Mouse (Mus musculus) limb, embryonic 14.5 days (tissue): ENCODE data around the gene Zg16. TPM values are rescaled to one million over a fixed set of nuclear protein-coding genes. Genes with fewer than 3 reads are reported as not detected.

Experiments used
- ATAC-seq: fragments of 200-750 bp; cut with Nextera tagmentation; 2 replicates; pipeline ENCODE4 v1.8.0; 2017; ENCODE audit warnings: low read depth, moderate number of reproducible peaks, moderate TSS enrichment; ENCODE audit not compliant: low FRiP score
- DNase-seq: peaks from one replicate; pipeline ENCODE4 v3.0.0-alpha.2; 2015; ENCODE audit warnings: low spot score
- H3K27ac ChIP-seq: fragments of 300-500 bp; sonication (generic); replicated peaks from 2 replicates; pipeline ENCODE4 v1.5.1; 2014; ENCODE audit warnings: low read depth, mild to moderate bottlenecking, low read length, moderate library complexity, mixed read lengths
- H3K27me3 ChIP-seq: fragments of 300-500 bp; sonication (generic); 2 replicates; pipeline ENCODE4 v1.6.1; 2014; ENCODE audit warnings: low read length, mixed read lengths; ENCODE audit not compliant: control insufficient read depth, insufficient read depth
- H3K36me3 ChIP-seq: fragments of 300-500 bp; sonication (generic); 2 replicates; pipeline ENCODE4 v1.6.1; 2014; ENCODE audit warnings: mild to moderate bottlenecking, low read length, moderate library complexity, mixed read lengths; ENCODE audit not compliant: control insufficient read depth, insufficient read depth
- H3K4me1 ChIP-seq: fragments of 300-500 bp; sonication (generic); 2 replicates; pipeline ENCODE4 v1.6.1; 2014; ENCODE audit warnings: antibody characterized with exemption, low read length, mixed read lengths; ENCODE audit not compliant: control insufficient read depth, insufficient read depth
- H3K4me2 ChIP-seq: fragments of 300-500 bp; sonication (generic); replicated peaks from 2 replicates; pipeline ENCODE4 v1.6.1; 2014; ENCODE audit warnings: low read depth, mild to moderate bottlenecking, low read length, moderate library complexity; ENCODE audit not compliant: severe bottlenecking
- H3K4me3 ChIP-seq: fragments of 300-500 bp; sonication (generic); replicated peaks from 2 replicates; pipeline ENCODE4 v1.5.1; 2014; ENCODE audit warnings: low read length
- H3K9ac ChIP-seq: fragments of 300-500 bp; sonication (generic); 2 replicates; pipeline ENCODE4 v1.6.1; 2014; ENCODE audit warnings: mild to moderate bottlenecking, low read depth, low read length, moderate library complexity; ENCODE audit not compliant: severe bottlenecking
- H3K9me3 ChIP-seq: fragments of 300-500 bp; sonication (generic); 2 replicates; pipeline ENCODE4 v1.6.1; 2016; ENCODE audit warnings: low read length; ENCODE audit not compliant: control insufficient read depth
- POLR2A ChIP-seq: fragments of 200-500 bp; IDR thresholded peaks from 2 replicates; pipeline ENCODE4 v1.8.0; 2012; ENCODE audit warnings: inconsistent platforms, mild to moderate bottlenecking, moderate library complexity, borderline replicate concordance; ENCODE audit not compliant: insufficient read depth, insufficient read length; ENCODE audit errors: extremely low read depth
- WGBS: fragments of 180-500 bp; shearing (Covaris S2); extraction: QIAGEN DNeasy Blood & Tissue Kit; methylation state at CpG from one replicate; pipeline ENCODE4 v1.1.7; 2014; 5-methylcytosine and 5-hydroxymethylcytosine counted together
- microRNA-seq: library from miRNA; unstranded; fragments of <30 nt; microRNA quantifications from one replicate; pipeline ENCODE4, GENCODE M21; 2016
- polyA plus RNA-seq, 2 experiments: library from polyadenylated mRNA; depleted of rRNA in 1 of 2; stranded (reverse) in 1 of 2; unstranded in 1 of 2; fragments of >200 nt; fragmentation: Nextera tagmentation in 1 of 2; extraction: Ambion mirVana in 1 of 2; gene quantifications; 2 replicates each; pipeline versions ENCODE4 v1.2.1 to v1.2.3; 2012 to 2014

Gene Zg16
- polyA plus RNA-seq, 2 experiments: not detected

GRCm38 (mm10) chr7:127004122-127004875, 82.8 kb downstream of the Zg16 start:
- no peak for TF ChIP-seq POLR2A
- DNase-seq (no peak), ATAC-seq (no peak)
- Histone ChIP-seq H3K9me3 (no peaks in the 10 kb centered on the region), H3K4me2 (no peak overlapping the region), H3K36me3 (no peaks in the 10 kb centered on the region), H3K4me3 (no peak overlapping the region), H3K4me1 (no peaks in the 10 kb centered on the region; the same call in 1 of the 2 replicates), H3K27ac (no peak overlapping the region), H3K9ac (no peak overlapping the region), H3K27me3 (no peaks in the 10 kb centered on the region)
- 80% methylated on average over 4 of the region's 4 CpGs for WGBS

GRCm38 (mm10) chr7:127003620-127004019, 83.5 kb downstream of the Zg16 start:
- 91% methylated on average over 5 of the region's 5 CpGs for WGBS
- H3K4me2 ChIP-seq: no peak overlapping the region
- no peak for ATAC-seq

More at GRCm38 (mm10) chr7:127003620-127004019, 83.5 kb downstream of the Zg16 start:
- no peak overlapping the region for H3K4me3 ChIP-seq
- H3K4me1 ChIP-seq: no peaks in the 10 kb centered on the region; the same call in 1 of the 2 replicates
- DNase-seq: no peak
- H3K9ac ChIP-seq: no peak overlapping the region
- no peaks in the 10 kb centered on the region for H3K27me3 ChIP-seq
- no peak for TF ChIP-seq POLR2A
- H3K9me3 ChIP-seq: no peaks in the 10 kb centered on the region
- H3K27ac ChIP-seq: no peak overlapping the region
- no peaks in the 10 kb centered on the region for H3K36me3 ChIP-seq

Small RNA genes lying within 50 kb of the gene (microRNA-seq; reads per million reads assigned to microRNA genes)
- gene Gm44343: not detected

Other genes with a start within 250 kb of the Zg16 start
- gene Doc2a, start 239.9 kb downstream of the Zg16 start, polyA plus RNA-seq (2012; rRNA removed): 1.3 and 2.8 TPM in 2 replicates
- 0.76 and 0.92 TPM in 2 replicates for gene Doc2a, start 239.9 kb downstream of the Zg16 start, polyA plus RNA-seq (2014; fragmentation: Nextera tagmentation; extraction: Ambion mirVana)
- gene Hirip3, start 225.4 kb downstream of the Zg16 start, polyA plus RNA-seq (2012; rRNA removed): 55.1 and 120 TPM in 2 replicates
- 15.2 and 16.1 TPM in 2 replicates for gene Hirip3, start 225.4 kb downstream of the Zg16 start, polyA plus RNA-seq (2014; fragmentation: Nextera tagmentation; extraction: Ambion mirVana)
- 84.3 and 89.8 TPM in 2 replicates for gene Ino80e, start 225.0 kb downstream of the Zg16 start, polyA plus RNA-seq (2012; rRNA removed)
- 86.7 TPM in 2 replicates for gene Ino80e, start 225.0 kb downstream of the Zg16 start, polyA plus RNA-seq (2014; fragmentation: Nextera tagmentation; extraction: Ambion mirVana)
- 106 and 121 TPM in 2 replicates for gene Taok2, start 202.6 kb downstream of the Zg16 start, polyA plus RNA-seq (2012; rRNA removed)
- gene Taok2, start 202.6 kb downstream of the Zg16 start, polyA plus RNA-seq (2014; fragmentation: Nextera tagmentation; extraction: Ambion mirVana): 28.5 and 37.1 TPM in 2 replicates
- 33.2 and 41.6 TPM in 2 replicates for gene Tmem219, start 164.4 kb downstream of the Zg16 start, polyA plus RNA-seq (2012; rRNA removed)
- 31.0 and 33.8 TPM in 2 replicates for gene Tmem219, start 164.4 kb downstream of the Zg16 start, polyA plus RNA-seq (2014; fragmentation: Nextera tagmentation; extraction: Ambion mirVana)
- 21.4 and 24.4 TPM in 2 replicates for gene Kctd13, start 158.4 kb downstream of the Zg16 start, polyA plus RNA-seq (2012; rRNA removed)
- gene Kctd13, start 158.4 kb downstream of the Zg16 start, polyA plus RNA-seq (2014; fragmentation: Nextera tagmentation; extraction: Ambion mirVana): 14.2 and 16.6 TPM in 2 replicates
- gene Asphd1, start 137.7 kb downstream of the Zg16 start, polyA plus RNA-seq (2012; rRNA removed): 0.26 and 1.4 TPM in 2 replicates
- 0.12 and 0.15 TPM in 2 replicates for gene Asphd1, start 137.7 kb downstream of the Zg16 start, polyA plus RNA-seq (2014; fragmentation: Nextera tagmentation; extraction: Ambion mirVana)
- gene Sez6l2, start 136.8 kb downstream of the Zg16 start, polyA plus RNA-seq (2012; rRNA removed): 2.5 and 3.2 TPM in 2 replicates
- gene Sez6l2, start 136.8 kb downstream of the Zg16 start, polyA plus RNA-seq (2014; fragmentation: Nextera tagmentation; extraction: Ambion mirVana): 0.90 and 1.6 TPM in 2 replicates
- gene Cdipt, start 111.4 kb downstream of the Zg16 start, polyA plus RNA-seq (2012; rRNA removed): 123 and 172 TPM in 2 replicates
- gene Cdipt, start 111.4 kb downstream of the Zg16 start, polyA plus RNA-seq (2014; fragmentation: Nextera tagmentation; extraction: Ambion mirVana): 84.8 and 94.0 TPM in 2 replicates
- 1.5 and 1.9 TPM in 2 replicates for gene Cdiptos, start 111.2 kb downstream of the Zg16 start, polyA plus RNA-seq (2012; rRNA removed)
- 0.83 and 1.2 TPM in 2 replicates for gene Cdiptos, start 111.2 kb downstream of the Zg16 start, polyA plus RNA-seq (2014; fragmentation: Nextera tagmentation; extraction: Ambion mirVana)
- gene Mvp, start 72.7 kb downstream of the Zg16 start, polyA plus RNA-seq (2012; rRNA removed): 7.9 and 8.0 TPM in 2 replicates
- gene Mvp, start 72.7 kb downstream of the Zg16 start, polyA plus RNA-seq (2014; fragmentation: Nextera tagmentation; extraction: Ambion mirVana): 7.3 and 7.9 TPM in 2 replicates
- 3.2 and 4.3 TPM in 2 replicates for gene Pagr1b, start 70.8 kb downstream of the Zg16 start, polyA plus RNA-seq (2012; rRNA removed)
- 0.61 TPM in 1 of 2 replicates, not detected in the other for gene Pagr1b, start 70.8 kb downstream of the Zg16 start, polyA plus RNA-seq (2014; fragmentation: Nextera tagmentation; extraction: Ambion mirVana)
- gene Pagr1a, start 70.0 kb downstream of the Zg16 start, polyA plus RNA-seq (2012; rRNA removed): 27.0 and 31.9 TPM in 2 replicates
- 47.6 and 63.6 TPM in 2 replicates for gene Pagr1a, start 70.0 kb downstream of the Zg16 start, polyA plus RNA-seq (2014; fragmentation: Nextera tagmentation; extraction: Ambion mirVana)
- gene Gm42742, start 66.2 kb downstream of the Zg16 start, polyA plus RNA-seq (2012; rRNA removed): 111 and 143 TPM in 2 replicates
- 26.8 and 37.7 TPM in 2 replicates for gene Gm42742, start 66.2 kb downstream of the Zg16 start, polyA plus RNA-seq (2014; fragmentation: Nextera tagmentation; extraction: Ambion mirVana)
- gene Prrt2, start 66.1 kb downstream of the Zg16 start, polyA plus RNA-seq (2012; rRNA removed): 74.6 and 130 TPM in 2 replicates
- gene Prrt2, start 66.1 kb downstream of the Zg16 start, polyA plus RNA-seq (2014; fragmentation: Nextera tagmentation; extraction: Ambion mirVana): 21.2 and 21.3 TPM in 2 replicates
- gene Maz, start 60.3 kb downstream of the Zg16 start, polyA plus RNA-seq (2012; rRNA removed): 298 and 365 TPM in 2 replicates
- gene Maz, start 60.3 kb downstream of the Zg16 start, polyA plus RNA-seq (2014; fragmentation: Nextera tagmentation; extraction: Ambion mirVana): 66.7 and 81.4 TPM in 2 replicates
- 57.4 and 68.4 TPM in 2 replicates for gene Kif22, start 44.9 kb downstream of the Zg16 start, polyA plus RNA-seq (2012; rRNA removed)
- 87.2 and 92.8 TPM in 2 replicates for gene Kif22, start 44.9 kb downstream of the Zg16 start, polyA plus RNA-seq (2014; fragmentation: Nextera tagmentation; extraction: Ambion mirVana)
- 5.6 and 7.1 TPM in 2 replicates for gene AI467606, start 4.0 kb upstream of the Zg16 start, polyA plus RNA-seq (2012; rRNA removed)
- 4.9 and 5.3 TPM in 2 replicates for gene AI467606, start 4.0 kb upstream of the Zg16 start, polyA plus RNA-seq (2014; fragmentation: Nextera tagmentation; extraction: Ambion mirVana)
- 6.0 and 6.5 TPM in 2 replicates for gene Qprt, start 34.9 kb upstream of the Zg16 start, polyA plus RNA-seq (2012; rRNA removed)
- gene Qprt, start 34.9 kb upstream of the Zg16 start, polyA plus RNA-seq (2014; fragmentation: Nextera tagmentation; extraction: Ambion mirVana): 3.9 and 4.3 TPM in 2 replicates
- 0.73 and 0.87 TPM in 2 replicates for gene Spn, start 50.5 kb upstream of the Zg16 start, polyA plus RNA-seq (2012; rRNA removed)
- 0.37 and 0.44 TPM in 2 replicates for gene Spn, start 50.5 kb upstream of the Zg16 start, polyA plus RNA-seq (2014; fragmentation: Nextera tagmentation; extraction: Ambion mirVana)
- gene Cd2bp2, start 108.7 kb upstream of the Zg16 start, polyA plus RNA-seq (2012; rRNA removed): 84.2 and 110 TPM in 2 replicates
- gene Cd2bp2, start 108.7 kb upstream of the Zg16 start, polyA plus RNA-seq (2014; fragmentation: Nextera tagmentation; extraction: Ambion mirVana): 54.2 and 61.0 TPM in 2 replicates
- gene Tbc1d10b, start 121.1 kb upstream of the Zg16 start, polyA plus RNA-seq (2012; rRNA removed): 40.8 and 46.8 TPM in 2 replicates
- gene Tbc1d10b, start 121.1 kb upstream of the Zg16 start, polyA plus RNA-seq (2014; fragmentation: Nextera tagmentation; extraction: Ambion mirVana): 27.1 and 29.3 TPM in 2 replicates
- gene Mylpf, start 121.6 kb upstream of the Zg16 start, polyA plus RNA-seq (2012; rRNA removed): 555 and 1,104 TPM in 2 replicates
- 413 and 609 TPM in 2 replicates for gene Mylpf, start 121.6 kb upstream of the Zg16 start, polyA plus RNA-seq (2014; fragmentation: Nextera tagmentation; extraction: Ambion mirVana)
- gene Zfp553, start 145.7 kb upstream of the Zg16 start, polyA plus RNA-seq (2012; rRNA removed): 22.5 and 24.9 TPM in 2 replicates
- 19.4 and 20.1 TPM in 2 replicates for gene Zfp553, start 145.7 kb upstream of the Zg16 start, polyA plus RNA-seq (2014; fragmentation: Nextera tagmentation; extraction: Ambion mirVana)
- gene Sept1, start 145.8 kb upstream of the Zg16 start, polyA plus RNA-seq (2012; rRNA removed): 14.9 and 22.2 TPM in 2 replicates
- 15.3 and 18.6 TPM in 2 replicates for gene Sept1, start 145.8 kb upstream of the Zg16 start, polyA plus RNA-seq (2014; fragmentation: Nextera tagmentation; extraction: Ambion mirVana)
- gene Zfp771, start 156.9 kb upstream of the Zg16 start, polyA plus RNA-seq (2012; rRNA removed): 115 and 161 TPM in 2 replicates
- gene Zfp771, start 156.9 kb upstream of the Zg16 start, polyA plus RNA-seq (2014; fragmentation: Nextera tagmentation; extraction: Ambion mirVana): 66.2 and 71.2 TPM in 2 replicates
- gene Dctpp1, start 173.4 kb upstream of the Zg16 start, polyA plus RNA-seq (2012; rRNA removed): 100 and 120 TPM in 2 replicates
- gene Dctpp1, start 173.4 kb upstream of the Zg16 start, polyA plus RNA-seq (2014; fragmentation: Nextera tagmentation; extraction: Ambion mirVana): 169 and 177 TPM in 2 replicates
- 22.2 and 24.3 TPM in 2 replicates for gene Sephs2, start 186.7 kb upstream of the Zg16 start, polyA plus RNA-seq (2012; rRNA removed)
- gene Sephs2, start 186.7 kb upstream of the Zg16 start, polyA plus RNA-seq (2014; fragmentation: Nextera tagmentation; extraction: Ambion mirVana): 74.7 and 79.3 TPM in 2 replicates
- 1.5 and 2.0 TPM in 2 replicates for gene Itgal, start 208.9 kb upstream of the Zg16 start, polyA plus RNA-seq (2012; rRNA removed)
- 0.88 and 1.2 TPM in 2 replicates for gene Itgal, start 208.9 kb upstream of the Zg16 start, polyA plus RNA-seq (2014; fragmentation: Nextera tagmentation; extraction: Ambion mirVana)